Mouse (Mus musculus): ENCODE results near the gene Zfp423. TPM values are rescaled to one million over a fixed set of nuclear protein-coding genes. Genes with fewer than 3 reads are reported as not detected.

The Zfp423 gene
- polyA plus RNA-seq, 1 experiment from 2014 or later, result 17.7 TPM

DNA sequence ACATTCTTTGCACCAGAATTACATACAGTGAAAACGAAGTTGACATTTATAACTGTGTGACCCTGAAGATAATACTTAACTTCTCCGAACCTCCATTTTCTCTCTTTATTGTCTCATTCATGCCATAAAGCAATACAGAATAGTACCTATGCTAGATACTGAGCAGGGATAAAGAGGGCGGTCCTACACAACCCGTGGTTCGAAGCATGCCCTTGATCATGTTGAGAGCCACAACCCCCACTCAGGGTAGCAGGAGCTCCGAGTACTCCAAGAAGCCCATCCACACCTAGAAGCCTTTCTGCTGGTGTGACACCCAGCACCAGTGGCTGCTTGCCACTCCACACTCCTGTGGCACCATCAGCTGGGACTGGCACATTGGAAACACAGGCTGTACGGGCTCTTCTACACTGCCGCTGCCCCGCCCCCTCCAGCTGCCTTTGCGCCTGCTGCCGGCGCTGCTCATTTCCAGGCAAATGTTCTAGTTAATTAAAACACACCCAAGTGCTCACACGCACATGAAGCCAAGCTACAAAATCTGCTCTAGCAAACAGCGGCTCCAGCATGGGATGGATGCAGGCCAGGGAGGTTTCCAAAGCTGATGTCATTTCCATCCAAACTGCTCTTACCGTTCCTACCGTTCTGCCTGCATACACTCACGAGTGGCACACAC is 147.9 kb downstream of the Zfp423 start:
- H3K4me3 ChIP-seq, result no peak overlapping the region
- peaks cover 25% of the 10 kb centered on the region for H3K4me1 ChIP-seq
- no peaks in the 10 kb centered on the region for H3K27me3 ChIP-seq
- peak overlapping the region; percentile 19 for H3K4me2 ChIP-seq (replicated peaks)
- H3K9ac ChIP-seq (replicated peaks), result no peak overlapping the region
- H3K27ac ChIP-seq (replicated peaks), result peak overlapping the region; percentile 71
- peak; percentile 88 for ATAC-seq (replicated peaks)
- 36% methylated on average over 17 of the region's 17 CpGs for WGBS
- no peaks in the 10 kb centered on the region for H3K9me3 ChIP-seq
- no peaks in the 10 kb centered on the region for H3K36me3 ChIP-seq

GRCm38 (mm10) chr8:87810771-87811170 is 148.6 kb downstream of the Zfp423 start:
- H3K4me3 ChIP-seq, result no peak overlapping the region
- no peak overlapping the region for H3K9ac ChIP-seq (replicated peaks)
- no peak overlapping the region for H3K27ac ChIP-seq (replicated peaks)
- WGBS, result 89% methylated on average over 6 of the region's 6 CpGs
- no peak overlapping the region for H3K4me2 ChIP-seq (replicated peaks)
- no peaks in the 10 kb centered on the region for H3K36me3 ChIP-seq
- peaks cover 25% of the 10 kb centered on the region for H3K4me1 ChIP-seq
- no peak for ATAC-seq (replicated peaks)
- no peaks in the 10 kb centered on the region for H3K9me3 ChIP-seq
- H3K27me3 ChIP-seq, result no peaks in the 10 kb centered on the region

DNA sequence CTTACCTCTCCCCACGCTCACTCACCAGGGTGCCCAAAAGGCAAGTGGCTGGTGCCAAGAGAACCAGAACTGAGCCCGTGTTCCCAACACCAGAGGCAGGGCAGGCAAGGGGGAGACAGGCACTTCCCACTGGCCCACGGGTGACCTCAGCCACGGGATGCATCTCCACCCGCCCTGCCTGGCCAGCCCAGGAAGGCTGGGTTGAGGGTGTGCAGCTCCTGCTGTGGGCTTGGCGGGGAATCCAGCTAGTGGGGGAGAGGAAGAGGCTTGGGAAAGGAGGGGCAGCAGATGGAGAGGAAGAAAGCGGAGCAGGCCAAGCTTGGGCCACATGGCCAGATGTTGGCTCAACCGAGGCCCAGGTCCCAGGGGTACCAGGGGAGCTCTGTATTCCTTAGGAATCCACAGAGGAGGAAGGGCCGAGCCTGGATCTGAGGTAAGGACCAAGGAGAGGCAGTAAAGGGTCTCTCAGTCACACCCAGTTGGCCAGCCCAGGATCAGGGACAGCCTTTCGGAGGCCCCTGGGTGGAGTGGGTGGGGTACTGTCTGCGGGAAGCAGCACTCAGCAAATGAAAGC is 155.0 kb downstream of the Zfp423 start:
- Histone ChIP-seq H3K4me1 (peaks cover 25% of the 10 kb centered on the region), H3K4me3 (no peak overlapping the region), H3K27ac (replicated peaks) (no peak overlapping the region), H3K27me3 (no peaks in the 10 kb centered on the region), H3K9ac (replicated peaks) (no peak overlapping the region), H3K9me3 (no peaks in the 10 kb centered on the region), H3K36me3 (no peaks in the 10 kb centered on the region), H3K4me2 (replicated peaks) (no peak overlapping the region)
- no peak for ATAC-seq (replicated peaks)
- WGBS, result 66% methylated on average over 11 of the region's 11 CpGs

DNA sequence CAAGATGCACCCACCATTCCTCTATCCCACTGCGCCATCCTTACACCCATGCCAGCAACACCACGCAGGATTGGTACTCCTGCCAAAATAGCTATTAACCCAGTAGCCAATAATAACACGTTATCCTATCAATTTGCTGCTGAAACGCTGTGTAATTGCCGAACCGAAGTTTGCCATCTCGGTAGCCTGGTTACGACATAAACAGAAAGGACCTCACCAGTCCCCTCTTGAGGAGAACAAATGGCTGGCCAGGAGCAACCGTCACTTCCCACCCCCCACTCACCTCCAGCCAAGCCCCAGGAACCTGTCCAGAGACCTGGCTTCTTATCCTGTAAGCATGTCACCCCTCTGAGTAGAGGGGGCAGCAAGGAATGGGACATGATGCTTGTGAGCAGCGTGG is 156.0 kb downstream of the Zfp423 start:
- Histone ChIP-seq H3K4me1 (peaks cover 25% of the 10 kb centered on the region), H3K4me3 (no peak overlapping the region)
- 58% methylated on average over 10 of the region's 10 CpGs for WGBS

DNA sequence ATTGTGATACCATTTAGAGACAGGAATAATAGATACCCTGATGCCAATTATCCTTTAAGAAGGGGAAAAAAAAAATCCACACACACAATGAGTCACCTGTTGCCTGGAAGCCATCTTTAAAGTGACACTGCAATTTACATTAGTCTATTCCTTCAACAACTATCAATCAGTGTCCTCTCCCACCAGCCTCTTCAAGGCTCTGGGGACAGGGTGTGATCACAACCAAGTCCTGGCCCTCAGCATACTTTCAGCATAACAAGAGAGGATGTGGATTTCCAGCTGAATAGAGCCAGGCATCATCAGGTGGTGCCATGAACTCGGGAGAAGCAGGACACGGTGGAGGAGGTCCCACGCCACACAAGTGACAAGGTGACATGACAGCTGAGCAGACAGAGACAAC is 156.8 kb downstream of the Zfp423 start:
- no peaks in the 10 kb centered on the region for H3K27me3 ChIP-seq
- no peak overlapping the region for H3K4me3 ChIP-seq
- no peak overlapping the region for H3K27ac ChIP-seq (replicated peaks)
- no peaks in the 10 kb centered on the region for H3K9me3 ChIP-seq
- no peak overlapping the region for H3K4me2 ChIP-seq (replicated peaks)
- no peak for ATAC-seq (replicated peaks)
- 52% methylated on average over 3 of the region's 3 CpGs for WGBS
- H3K4me1 ChIP-seq, result peaks cover 25% of the 10 kb centered on the region
- H3K9ac ChIP-seq (replicated peaks), result no peak overlapping the region
- H3K36me3 ChIP-seq, result no peaks in the 10 kb centered on the region

More for the DNA sequence above, 156.0 kb downstream of the Zfp423 start:
- H3K27me3 ChIP-seq, result no peaks in the 10 kb centered on the region
- H3K4me2 ChIP-seq (replicated peaks), result no peak overlapping the region
- H3K9ac ChIP-seq (replicated peaks), result no peak overlapping the region
- H3K27ac ChIP-seq (replicated peaks), result no peak overlapping the region
- no peaks in the 10 kb centered on the region for H3K36me3 ChIP-seq
- H3K9me3 ChIP-seq, result no peaks in the 10 kb centered on the region
- ATAC-seq (replicated peaks), result no peak

DNA sequence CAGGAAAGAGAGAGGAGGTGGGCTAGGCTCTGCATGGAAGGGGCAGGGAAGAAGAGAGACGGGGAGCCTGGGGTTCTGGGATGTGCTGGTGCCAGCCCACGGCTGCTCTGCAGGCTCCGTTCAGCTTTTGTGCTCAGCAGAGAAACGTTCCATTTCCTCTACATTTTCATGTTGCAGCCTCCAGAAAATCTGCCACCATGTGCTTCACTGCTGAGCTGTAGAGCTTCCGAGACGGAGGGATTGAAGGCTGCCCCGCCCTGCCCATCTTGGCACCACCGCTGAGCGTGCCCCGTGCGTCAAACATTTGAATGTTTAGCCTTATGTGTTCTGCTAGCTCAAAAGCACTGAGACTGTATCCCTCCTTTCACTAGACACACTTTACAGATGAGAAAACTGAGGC is 159.3 kb downstream of the Zfp423 start:
- 66% methylated on average over 11 of the region's 11 CpGs for WGBS
- no peaks in the 10 kb centered on the region for H3K27me3 ChIP-seq
- no peak for ATAC-seq (replicated peaks)
- H3K36me3 ChIP-seq, result no peaks in the 10 kb centered on the region
- no peak overlapping the region for H3K4me3 ChIP-seq
- H3K4me2 ChIP-seq (replicated peaks), result no peak overlapping the region
- H3K27ac ChIP-seq (replicated peaks), result no peak overlapping the region
- H3K9ac ChIP-seq (replicated peaks), result no peak overlapping the region
- peaks cover 20% of the 10 kb centered on the region for H3K4me1 ChIP-seq
- H3K9me3 ChIP-seq, result no peaks in the 10 kb centered on the region

GRCm38 (mm10) chr8:87796234-87796633 is 163.2 kb downstream of the Zfp423 start:
- peaks cover 6% of the 10 kb centered on the region for H3K4me1 ChIP-seq
- no peaks in the 10 kb centered on the region for H3K9me3 ChIP-seq
- H3K9ac ChIP-seq (replicated peaks), result no peak overlapping the region
- no peak for ATAC-seq (replicated peaks)
- H3K36me3 ChIP-seq, result no peaks in the 10 kb centered on the region
- H3K4me3 ChIP-seq, result no peak overlapping the region
- no peaks in the 10 kb centered on the region for H3K27me3 ChIP-seq
- no peak overlapping the region for H3K4me2 ChIP-seq (replicated peaks)
- 73% methylated on average over 7 of the region's 7 CpGs for WGBS
- H3K27ac ChIP-seq (replicated peaks), result no peak overlapping the region

DNA sequence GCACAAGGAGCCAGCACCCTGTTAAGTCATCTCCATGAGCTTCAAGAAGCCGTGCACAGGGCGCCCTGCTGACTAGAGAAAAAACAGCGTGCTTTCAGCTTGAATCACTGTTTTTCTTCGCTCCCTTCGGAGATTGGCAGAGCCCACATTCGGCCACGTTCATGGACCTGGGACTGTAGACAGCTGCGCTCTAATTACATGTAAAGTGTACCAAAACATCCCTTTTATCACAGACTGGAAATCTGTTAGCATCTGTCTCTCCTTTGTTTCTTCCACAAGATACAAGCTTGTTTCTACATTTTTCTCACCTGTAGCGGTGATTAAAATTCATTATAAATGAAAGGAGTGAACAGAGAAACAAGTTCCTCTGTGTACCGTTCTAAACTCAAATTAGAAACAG is 164.8 kb downstream of the Zfp423 start:
- 35% methylated on average over 10 of the region's 10 CpGs for WGBS
- Histone ChIP-seq H3K27me3 (no peaks in the 10 kb centered on the region), H3K9me3 (no peaks in the 10 kb centered on the region), H3K4me2 (replicated peaks) (no peak overlapping the region), H3K4me1 (peaks cover 5% of the 10 kb centered on the region), H3K9ac (replicated peaks) (no peak overlapping the region), H3K27ac (replicated peaks) (peak overlapping the region; percentile 51; the same call in 1 of the 2 replicates), H3K36me3 (no peaks in the 10 kb centered on the region), H3K4me3 (no peak overlapping the region)
- ATAC-seq (replicated peaks), result peak; percentile 51

GRCm38 (mm10) chr8:87791103-87791502 is 168.3 kb downstream of the Zfp423 start:
- Histone ChIP-seq H3K4me1 (peaks cover 17% of the 10 kb centered on the region), H3K27me3 (no peaks in the 10 kb centered on the region), H3K36me3 (no peaks in the 10 kb centered on the region), H3K9ac (replicated peaks) (no peak overlapping the region), H3K27ac (replicated peaks) (no peak overlapping the region), H3K9me3 (no peaks in the 10 kb centered on the region), H3K4me2 (replicated peaks) (no peak overlapping the region), H3K4me3 (no peak overlapping the region)
- WGBS, result 93% methylated on average over 6 of the region's 6 CpGs
- no peak for ATAC-seq (replicated peaks)

DNA sequence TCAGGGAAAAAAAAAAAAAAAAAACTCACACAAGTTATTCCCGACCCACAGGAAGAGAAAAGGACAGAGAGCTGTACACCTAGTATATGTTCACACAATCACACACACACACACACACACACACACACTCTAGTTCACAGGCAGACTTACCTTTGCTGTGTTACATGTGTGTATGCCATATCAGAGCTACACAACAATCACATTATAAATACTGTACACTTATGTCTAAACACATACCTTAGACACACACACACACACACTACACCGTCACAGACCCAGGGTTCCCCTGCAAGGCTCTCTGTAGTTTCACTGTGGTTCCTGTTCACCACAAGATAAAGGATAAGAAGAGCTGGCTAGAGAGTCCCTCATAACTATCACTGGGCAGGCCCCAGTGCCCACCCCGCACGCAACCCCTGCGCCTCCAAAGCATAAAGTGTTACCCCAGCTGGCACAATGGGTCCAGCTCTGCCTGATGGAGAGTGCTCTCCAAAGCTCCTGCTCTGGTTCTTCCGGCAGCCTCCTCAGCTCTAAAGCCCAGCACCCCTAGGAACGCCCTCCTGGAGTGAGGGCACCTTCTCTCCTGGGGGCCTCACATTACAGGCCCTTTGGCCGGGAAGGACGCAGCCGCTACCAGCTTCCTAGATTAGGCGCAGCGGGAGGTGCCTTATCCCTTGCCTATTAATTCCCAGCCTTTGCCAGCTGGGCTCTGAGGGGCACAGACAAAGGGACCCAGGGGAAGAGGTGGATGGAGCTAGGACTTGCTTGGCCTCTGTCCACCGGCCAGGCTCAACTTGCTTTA is 174.6 kb downstream of the Zfp423 start:
- Histone ChIP-seq H3K9me3 (no peaks in the 10 kb centered on the region), H3K4me3 (no peak overlapping the region), H3K36me3 (no peaks in the 10 kb centered on the region; the same call in 1 of the 2 replicates), H3K4me1 (peaks cover 39% of the 10 kb centered on the region), H3K9ac (replicated peaks) (no peak overlapping the region), H3K4me2 (replicated peaks) (peak overlapping the region; percentile 14; the same call in 1 of the 2 replicates), H3K27me3 (no peaks in the 10 kb centered on the region), H3K27ac (replicated peaks) (no peak overlapping the region)
- WGBS, result 42% methylated on average over 13 of the region's 13 CpGs
- ATAC-seq (replicated peaks), result no peak

GRCm38 (mm10) chr8:87784227-87784626 is 175.2 kb downstream of the Zfp423 start:
- Histone ChIP-seq H3K4me1 (peaks cover 39% of the 10 kb centered on the region), H3K27me3 (no peaks in the 10 kb centered on the region), H3K9me3 (no peaks in the 10 kb centered on the region), H3K4me3 (no peak overlapping the region), H3K36me3 (no peaks in the 10 kb centered on the region; the same call in 1 of the 2 replicates), H3K27ac (replicated peaks) (no peak overlapping the region), H3K4me2 (replicated peaks) (peak overlapping the region; percentile 14; the same call in 1 of the 2 replicates), H3K9ac (replicated peaks) (peak overlapping the region; percentile 13; the same call in 1 of the 2 replicates)
- 11% methylated on average over 13 of the region's 13 CpGs for WGBS
- no peak for ATAC-seq (replicated peaks)

DNA sequence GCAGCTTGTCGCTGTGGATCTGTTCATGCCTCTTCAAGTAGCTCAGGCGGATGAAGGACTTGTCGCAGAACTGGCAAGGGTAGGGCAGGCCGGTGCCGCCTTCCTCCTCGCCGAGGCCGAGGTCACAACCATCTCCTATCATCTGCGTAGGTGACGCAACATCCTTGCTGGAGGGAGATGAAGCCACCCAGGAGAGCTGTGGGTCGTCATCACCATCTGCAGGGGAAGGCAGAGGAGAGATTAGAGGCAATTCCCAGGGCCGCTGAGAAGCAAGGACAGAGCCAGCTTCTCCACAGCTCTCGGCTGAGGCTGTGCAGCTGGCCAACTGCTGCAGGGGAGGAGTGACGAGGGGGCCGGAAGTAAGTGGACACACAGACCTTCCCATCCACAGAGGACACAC is 176.2 kb downstream of the Zfp423 start:
- no peaks in the 10 kb centered on the region for H3K9me3 ChIP-seq
- no peak overlapping the region for H3K4me2 ChIP-seq (replicated peaks)
- H3K4me1 ChIP-seq, result peaks cover 39% of the 10 kb centered on the region
- no peaks in the 10 kb centered on the region; the same call in 1 of the 2 replicates for H3K36me3 ChIP-seq
- no peak overlapping the region for H3K27ac ChIP-seq (replicated peaks)
- 72% methylated on average over 15 of the region's 15 CpGs for WGBS
- no peak overlapping the region for H3K9ac ChIP-seq (replicated peaks)
- no peak for ATAC-seq (replicated peaks)
- no peaks in the 10 kb centered on the region for H3K27me3 ChIP-seq
- H3K4me3 ChIP-seq, result no peak overlapping the region
